Mouse (Mus musculus) ES-Bruce4 (cell line): Measurements from ENCODE around the gene Pitpnm2. TPM values are rescaled to one million over a fixed set of nuclear protein-coding genes. Genes with fewer than 3 reads are reported as not detected.

Experiments
- H3K27ac ChIP-seq: 2 replicates; pipeline ENCODE4 v1.5.1; 2012; ENCODE audit warnings: low read length, inconsistent platforms; ENCODE audit not compliant: insufficient read depth
- H3K27me3 ChIP-seq: 2 replicates; pipeline ENCODE4 v1.6.1; 2012; ENCODE audit warnings: mild to moderate bottlenecking, low read length, inconsistent platforms; ENCODE audit not compliant: control insufficient read depth, poor library complexity, insufficient read depth, severe bottlenecking
- H3K36me3 ChIP-seq: 2 replicates; pipeline ENCODE4 v1.6.1; 2012; ENCODE audit warnings: inconsistent platforms, mild to moderate bottlenecking, low read length, moderate library complexity; ENCODE audit not compliant: control insufficient read depth, poor library complexity, insufficient read depth, severe bottlenecking
- H3K4me1 ChIP-seq: one replicate; pipeline ENCODE4 v1.8.1; 2011; ENCODE audit warnings: low read length; ENCODE audit not compliant: control insufficient read depth, insufficient read depth
- H3K4me3 ChIP-seq: 2 replicates; pipeline ENCODE4 v1.5.1; 2011; ENCODE audit warnings: low read depth, mild to moderate bottlenecking, low read length
- H3K9ac ChIP-seq: 2 replicates; pipeline ENCODE4 v1.6.1; 2012; ENCODE audit warnings: low read depth, mild to moderate bottlenecking, inconsistent platforms; ENCODE audit not compliant: poor library complexity, severe bottlenecking
- H3K9me3 ChIP-seq: replicated peaks from 2 replicates; pipeline ENCODE4 v1.6.1; 2012; ENCODE audit warnings: mild to moderate bottlenecking, low read length, inconsistent platforms; ENCODE audit not compliant: control insufficient read depth, poor library complexity, insufficient read depth, severe bottlenecking
- CTCF ChIP-seq: IDR thresholded peaks from one replicate; pipeline ENCODE4 v1.8.1; 2011; ENCODE audit warnings: low read depth, low read length
- EP300 ChIP-seq: IDR thresholded peaks from 2 replicates; pipeline ENCODE4 v1.6.1; 2011; ENCODE audit warnings: low read depth, low read length; ENCODE audit not compliant: insufficient read depth
- POLR2A ChIP-seq: IDR thresholded peaks from one replicate; pipeline ENCODE4 v1.8.1; 2011; ENCODE audit warnings: low read length; ENCODE audit not compliant: insufficient read depth
- polyA plus RNA-seq: library from polyadenylated mRNA; stranded (reverse); fragments of >200 nt; gene quantifications from 2 replicates; pipeline ENCODE4 v1.2.4, GENCODE M21; 2011; ENCODE audit warnings: low read depth; ENCODE audit not compliant: missing spikeins, insufficient read depth, insufficient read length

Gene Pitpnm2
- polyA plus RNA-seq, 1 experiment: 13.1 TPM

- Histone ChIP-seq H3K9ac (no peak overlapping the region), H3K27me3 (peaks cover 3% of the 10 kb centered on the region; the same call in 1 of the 2 replicates), H3K9me3 (no peaks in the 10 kb centered on the region), H3K4me3 (no peak overlapping the region), H3K36me3 (peaks cover 3% of the 10 kb centered on the region), H3K27ac (no peak overlapping the region), H3K4me1 (no peaks in the 10 kb centered on the region)
- no peak for TF ChIP-seq EP300
- no peak for TF ChIP-seq POLR2A
- no peak for TF ChIP-seq CTCF
Measured at GRCm38 (mm10) chr5:124253555-124253954, 4.0 kb upstream of the Pitpnm2 start.

DNA sequence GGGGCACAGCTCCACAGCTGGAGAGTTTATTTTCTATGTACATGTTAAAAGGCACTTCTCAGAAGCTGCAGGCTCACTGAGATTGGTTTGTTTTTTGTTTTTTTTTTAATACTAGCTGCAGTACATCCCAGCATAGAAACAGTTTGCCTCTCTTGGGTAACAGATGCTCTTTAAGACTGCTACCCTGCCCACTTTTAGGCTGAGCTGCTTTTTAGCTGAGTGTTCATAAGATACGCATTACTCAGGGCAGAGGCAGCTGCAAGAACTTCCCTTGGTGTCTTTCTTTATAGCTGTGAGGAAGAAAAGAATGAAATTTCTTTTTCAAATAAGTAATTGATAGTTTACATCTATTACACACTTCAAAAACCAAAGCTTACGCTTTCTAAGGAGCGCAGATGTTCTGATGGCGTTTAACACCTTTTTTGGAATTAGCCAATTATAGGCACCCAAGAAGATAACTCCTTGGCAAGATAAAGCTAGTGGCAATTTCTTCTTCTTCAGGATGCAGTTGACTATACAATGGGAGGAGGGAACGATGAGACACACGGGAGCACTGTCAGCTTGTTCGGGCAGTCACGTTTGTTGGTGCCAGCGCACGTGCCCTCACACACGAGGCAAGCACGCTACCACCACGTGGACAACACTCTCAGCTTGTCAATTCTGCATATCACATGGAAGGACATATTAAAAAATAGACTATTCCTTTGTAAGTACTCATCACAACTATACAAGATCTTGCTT lies 3.2 kb upstream of the Pitpnm2 start:
- peaks cover 3% of the 10 kb centered on the region; the same call in 1 of the 2 replicates for H3K27me3 ChIP-seq
- no peak overlapping the region for H3K27ac ChIP-seq
- H3K9me3 ChIP-seq: no peaks in the 10 kb centered on the region
- H3K4me1 ChIP-seq: peaks cover 2% of the 10 kb centered on the region
- no peak overlapping the region for H3K9ac ChIP-seq
- TF ChIP-seq EP300 (no peak), POLR2A (no peak), CTCF (no peak)
- no peaks in the 10 kb centered on the region for H3K36me3 ChIP-seq
- no peak overlapping the region for H3K4me3 ChIP-seq

GRCm38 (mm10) chr5:124251070-124251469 lies 1.5 kb upstream of the Pitpnm2 start:
- no peaks in the 10 kb centered on the region for H3K36me3 ChIP-seq
- H3K27ac ChIP-seq: no peak overlapping the region
- TF ChIP-seq CTCF: no peak
- TF ChIP-seq POLR2A: no peak
- H3K4me1 ChIP-seq: peaks cover 2% of the 10 kb centered on the region
- peaks cover 3% of the 10 kb centered on the region; the same call in 1 of the 2 replicates for H3K27me3 ChIP-seq
- H3K9ac ChIP-seq: no peak overlapping the region
- H3K9me3 ChIP-seq: no peaks in the 10 kb centered on the region
- H3K4me3 ChIP-seq: no peak overlapping the region

DNA sequence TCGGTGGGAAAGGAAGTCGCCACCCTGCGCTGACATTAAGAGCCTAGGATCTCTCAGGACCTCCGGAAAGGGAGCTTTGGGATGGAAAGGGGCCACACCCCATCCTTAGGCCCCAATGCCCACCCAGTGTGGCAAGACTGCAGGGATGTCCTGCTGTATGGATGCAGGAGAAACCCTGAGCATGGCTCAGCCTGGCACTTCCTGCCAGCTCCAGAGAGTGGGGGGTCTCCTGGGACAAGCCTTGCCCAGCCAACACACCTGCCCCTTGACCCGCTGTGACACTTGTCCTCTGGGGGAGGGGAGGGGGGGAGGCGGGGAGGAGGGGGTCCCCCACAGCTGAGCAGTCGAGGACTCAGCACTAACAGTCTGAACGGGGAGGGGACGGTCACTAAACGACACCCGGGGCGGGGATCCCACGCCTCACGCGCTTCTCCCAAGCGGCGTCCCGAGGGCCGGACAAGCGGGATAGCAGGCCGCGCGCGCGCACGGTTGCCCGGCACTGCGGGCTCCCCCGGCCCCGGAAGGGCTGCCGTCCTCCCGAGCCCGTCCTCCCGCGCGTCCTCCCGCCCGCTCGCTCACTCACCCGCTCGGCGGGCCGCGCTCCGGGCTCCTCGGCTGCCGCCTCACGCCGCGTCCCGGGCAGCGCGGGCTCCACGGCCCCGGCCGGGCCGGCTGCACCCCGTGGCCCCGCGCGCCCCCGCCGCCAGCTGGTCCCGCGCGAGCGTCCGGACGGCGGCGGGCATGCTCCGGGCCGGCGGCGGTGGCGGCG lies 531 bp downstream of the Pitpnm2 start:
- H3K9me3 ChIP-seq: no peaks in the 10 kb centered on the region
- peaks cover 3% of the 10 kb centered on the region; the same call in 1 of the 2 replicates for H3K27me3 ChIP-seq
- no peak overlapping the region for H3K27ac ChIP-seq
- no peaks in the 10 kb centered on the region for H3K36me3 ChIP-seq
- peak overlapping the region; percentile 99 for H3K9ac ChIP-seq
- peak overlapping the region; percentile 72 for H3K4me3 ChIP-seq
- H3K4me1 ChIP-seq: peaks cover 2% of the 10 kb centered on the region
- TF ChIP-seq EP300 (no peak), POLR2A (no peak), CTCF (no peak)

GRCm38 (mm10) chr5:124247986-124248626 lies 1.5 kb downstream of the Pitpnm2 start:
- Histone ChIP-seq H3K36me3 (no peaks in the 10 kb centered on the region), H3K9me3 (no peaks in the 10 kb centered on the region), H3K4me1 (peaks cover 2% of the 10 kb centered on the region), H3K4me3 (no peak overlapping the region), H3K9ac (no peak overlapping the region), H3K27me3 (peaks cover 3% of the 10 kb centered on the region; the same call in 1 of the 2 replicates), H3K27ac (no peak overlapping the region)
- TF ChIP-seq POLR2A (no peak), CTCF (no peak), EP300 (no peak)

DNA sequence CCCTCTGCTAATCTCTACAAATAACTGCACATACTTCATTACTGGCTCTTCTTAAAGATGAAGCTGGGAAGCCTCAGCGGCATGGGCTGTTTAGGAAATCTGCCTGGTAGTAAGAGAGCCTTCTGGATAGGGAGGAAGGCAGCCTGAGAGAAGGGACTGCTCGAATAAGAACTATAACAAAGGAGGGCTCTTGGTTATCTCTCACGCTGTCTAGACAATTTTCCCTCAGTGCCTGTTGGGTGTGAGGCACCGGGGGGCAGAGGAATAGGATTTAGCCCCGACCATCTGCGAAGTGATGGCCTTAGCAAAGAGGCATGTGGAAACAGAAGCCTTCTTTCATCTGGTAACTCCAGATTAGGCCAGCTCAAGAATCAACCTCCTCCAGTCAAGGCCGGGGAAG lies 2.3 kb downstream of the Pitpnm2 start:
- H3K4me3 ChIP-seq: no peak overlapping the region

More for the DNA sequence above, 2.3 kb downstream of the Pitpnm2 start:
- no peak overlapping the region for H3K9ac ChIP-seq
- no peaks in the 10 kb centered on the region for H3K36me3 ChIP-seq
- peaks cover 4% of the 10 kb centered on the region for H3K4me1 ChIP-seq
- peaks cover 3% of the 10 kb centered on the region; the same call in 1 of the 2 replicates for H3K27me3 ChIP-seq
- no peak overlapping the region for H3K27ac ChIP-seq
- TF ChIP-seq POLR2A: no peak
- no peak for TF ChIP-seq CTCF
- TF ChIP-seq EP300: no peak
- no peaks in the 10 kb centered on the region for H3K9me3 ChIP-seq
